10 mouse cellular contexts compared by ENCODE assay signal in genomic region chr7:115371143-115371542, GRCm38 (mm10).
DNase-seq lines count a peak whose midpoint lies in the region; ATAC-seq lines count a peak whose summit lies in the region.
"Had no signal": no experiment of that assay in that cellular context is flagged by ENCODE, and none has a peak within 500 bp of the region (broad histone marks: within the 10 kb centered on the region; RNA-seq: fewer than 3 reads in every experiment).

No protein-coding gene starts in this region.

- no peak overlapping the region for H3K4me2 ChIP-seq in lung, embryonic 16.5 days (ENCODE audit: low read depth, low read length)
- H3K4me2 ChIP-seq in limb, embryonic 12.5 days, result no peak overlapping the region
- no peak overlapping the region for H3K4me2 ChIP-seq in stomach, embryonic 15.5 days
- H3K4me2 ChIP-seq: liver, embryonic 11.5 days had no signal

- peaks cover 4% of the 10 kb centered on the region for H3K4me1 ChIP-seq in lung, embryonic 16.5 days (replicated peaks; ENCODE audit: control insufficient read depth, insufficient read depth, low read length)
- H3K4me1 ChIP-seq in limb, embryonic 12.5 days (replicated peaks), result peaks cover 16% of the 10 kb centered on the region
- 0 out of 2 replicates have a peak, but pooled peaks cover 4% of the 10 kb centered on the region for H3K4me1 ChIP-seq in stomach, embryonic 15.5 days

- no peak overlapping the region for H3K4me3 ChIP-seq in lung, embryonic 16.5 days (ENCODE audit: low read length)
- H3K4me3 ChIP-seq in limb, embryonic 12.5 days (replicated peaks), result no peak overlapping the region
- no peak overlapping the region for H3K4me3 ChIP-seq in stomach, embryonic 15.5 days (replicated peaks)

- H3K36me3 ChIP-seq in lung, embryonic 16.5 days (ENCODE audit: control insufficient read depth, insufficient read depth, low read length), result no peaks in the 10 kb centered on the region
- H3K36me3 ChIP-seq in limb, embryonic 12.5 days, result no peaks in the 10 kb centered on the region
- no peaks in the 10 kb centered on the region for H3K36me3 ChIP-seq in stomach, embryonic 15.5 days

- no peak overlapping the region for H3K9ac ChIP-seq in lung, embryonic 16.5 days (ENCODE audit: low read length)
- H3K9ac ChIP-seq in limb, embryonic 12.5 days (replicated peaks), result no peak overlapping the region
- H3K9ac ChIP-seq in stomach, embryonic 15.5 days, result no peak overlapping the region

- DNase-seq in cerebellum, postnatal 25 days, result peak; percentile 7 to 10
- DNase-seq in cerebellum, adult 11-12 months, result no peak
- no peak for DNase-seq in lung, postnatal 25 days (ENCODE audit: low spot score)
- DNase-seq in right cerebral cortex, adult 2 months (ENCODE audit: low spot score in 2 of 2), result no peak
- no peak for DNase-seq in spleen, adult 12 weeks (ENCODE audit: low spot score)
- DNase-seq: kidney, adult 2 months had no signal

- ATAC-seq in lung, embryonic 16.5 days (ENCODE audit: low read depth), result peak; percentile 70
- peak; percentile 72 for ATAC-seq in limb, embryonic 12.5 days (ENCODE audit: insufficient number of reproducible peaks, insufficient read depth, low FRiP score, low TSS enrichment, low read depth)
- no peak for ATAC-seq in stomach, embryonic 15.5 days (ENCODE audit: insufficient read depth, low FRiP score, low read depth)

- H3K27ac ChIP-seq in lung, embryonic 16.5 days (ENCODE audit: low read length), result no peak overlapping the region
- peak overlapping the region; percentile 81 for H3K27ac ChIP-seq in limb, embryonic 12.5 days
- H3K27ac ChIP-seq in stomach, embryonic 15.5 days, result peak overlapping the region; percentile 4; the same call in 1 of the 2 replicates

- no peaks in the 10 kb centered on the region for H3K9me3 ChIP-seq in lung, embryonic 16.5 days (ENCODE audit: control insufficient read depth, low read length)
- no peaks in the 10 kb centered on the region for H3K9me3 ChIP-seq in limb, embryonic 12.5 days
- H3K9me3 ChIP-seq in stomach, embryonic 15.5 days, result no peaks in the 10 kb centered on the region

- 53% methylated on average over 9 of the region's 9 CpGs for WGBS in lung, embryonic 16.5 days
- 59% methylated on average over 9 of the region's 9 CpGs for WGBS in limb, embryonic 12.5 days
- WGBS in stomach, embryonic 15.5 days, result 64% methylated on average over 9 of the region's 9 CpGs

- no peaks in the 10 kb centered on the region for H3K27me3 ChIP-seq in lung, embryonic 16.5 days (ENCODE audit: control insufficient read depth, insufficient read depth, low read depth, low read length)
- H3K27me3 ChIP-seq in limb, embryonic 12.5 days, result 0 out of 2 replicates have a peak, but pooled peaks cover 4% of the 10 kb centered on the region
- H3K27me3 ChIP-seq in stomach, embryonic 15.5 days (replicated peaks), result no peaks in the 10 kb centered on the region

Comparison
In these comparisons a context has a peak if more than half of its experiments do, and no peak if none do; other contexts are left out.
1. DNase-seq: peak in cerebellum, postnatal 25 days (2 of 2); none in cerebellum, adult 11-12 months (single experiment), lung, postnatal 25 days (single experiment), right cerebral cortex, adult 2 months (0 of 2) and spleen, adult 12 weeks (single experiment).